Comparison of ENCODE assay signal across 22 mouse cellular contexts in the genomic region with DNA sequence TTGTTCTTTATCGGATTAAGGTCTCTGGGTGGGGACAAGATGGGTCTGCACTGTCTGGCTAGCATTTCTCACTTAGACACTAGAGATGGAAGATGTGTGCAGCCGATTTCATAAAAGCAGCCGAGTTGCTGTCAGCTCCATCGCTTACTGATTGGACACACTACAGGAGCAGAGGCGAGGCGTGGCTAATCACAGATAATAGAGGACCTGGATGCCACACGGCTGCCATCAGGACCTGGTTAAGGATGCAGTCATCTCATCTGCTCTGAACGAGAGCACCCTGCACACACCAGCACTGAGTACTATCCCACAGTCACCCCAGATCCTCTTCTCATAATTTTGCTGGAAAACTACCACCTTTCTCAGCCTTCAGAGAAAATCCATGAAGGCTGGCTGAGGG.
DNase-seq lines count a peak whose midpoint lies in the region; ATAC-seq and TF ChIP-seq lines count a peak whose summit lies in the region.
"Had no signal": no experiment of that assay in that cellular context is flagged by ENCODE, and none has a peak within 500 bp of the region (broad histone marks: within the 10 kb centered on the region; RNA-seq: fewer than 3 reads in every experiment).

No protein-coding gene starts in this region.

- TF ChIP-seq CTCF in intestine, postnatal 0 days (IDR thresholded peaks at IDR 0.05; ENCODE audit: low read depth), result no peak

- DNase-seq in neural tube, embryonic 11.5 days (ENCODE audit: low spot score), result peak; percentile 34
- DNase-seq in neural tube, embryonic 10.5 days (ENCODE audit: extremely low spot score, low spot score), result no peak
- no peak for DNase-seq in gastrocnemius, postnatal 14 days
- DNase-seq in heart, embryonic 10.5 days (ENCODE audit: low spot score), result no peak
- DNase-seq: B cell, adult 2 months; heart, adult 11 months; heart, postnatal 36 days; kidney, postnatal 4 days; layer of hippocampus, adult 9-11 months; lung, adult 18-20 months; lung, postnatal 14 days; right cerebral cortex, adult 18-20 months; spleen, adult 18-20 months; thymus, postnatal 25 days had no signal

- no peaks in the 10 kb centered on the region for H3K36me3 ChIP-seq in neural tube, embryonic 11.5 days (ENCODE audit: control insufficient read depth, insufficient read depth, low read length)
- peaks cover 19% of the 10 kb centered on the region for H3K36me3 ChIP-seq in hindbrain, embryonic 13.5 days
- no peaks in the 10 kb centered on the region for H3K36me3 ChIP-seq in midbrain, embryonic 15.5 days (replicated peaks)
- no peaks in the 10 kb centered on the region for H3K36me3 ChIP-seq in intestine, postnatal 0 days (ENCODE audit: control insufficient read depth, insufficient read depth)
- no peaks in the 10 kb centered on the region for H3K36me3 ChIP-seq in heart, embryonic 10.5 days
- H3K36me3 ChIP-seq: embryonic facial prominence, embryonic 10.5 days; heart, embryonic 13.5 days; kidney, embryonic 15.5 days had no signal

- H3K9ac ChIP-seq in neural tube, embryonic 11.5 days (ENCODE audit: low read length), result no peak overlapping the region
- peak overlapping the region; percentile 49; the same call in 1 of the 2 replicates for H3K9ac ChIP-seq in hindbrain, embryonic 13.5 days
- no peak overlapping the region for H3K9ac ChIP-seq in midbrain, embryonic 15.5 days
- H3K9ac ChIP-seq in intestine, postnatal 0 days (ENCODE audit: low read depth, low read length), result no peak overlapping the region
- H3K9ac ChIP-seq: heart, embryonic 13.5 days; kidney, embryonic 15.5 days had no signal

- no peaks in the 10 kb centered on the region for H3K9me3 ChIP-seq in neural tube, embryonic 11.5 days (ENCODE audit: control insufficient read depth, low read length)
- H3K9me3 ChIP-seq in hindbrain, embryonic 13.5 days, result no peaks in the 10 kb centered on the region
- no peaks in the 10 kb centered on the region for H3K9me3 ChIP-seq in midbrain, embryonic 15.5 days
- no peaks in the 10 kb centered on the region for H3K9me3 ChIP-seq in intestine, postnatal 0 days (ENCODE audit: control insufficient read depth)
- H3K9me3 ChIP-seq in heart, embryonic 10.5 days, result no peaks in the 10 kb centered on the region
- H3K9me3 ChIP-seq: embryonic facial prominence, embryonic 10.5 days; heart, embryonic 13.5 days; kidney, embryonic 15.5 days had no signal

- H3K4me1 ChIP-seq in neural tube, embryonic 11.5 days (ENCODE audit: control insufficient read depth, insufficient read depth, low read length), result no peaks in the 10 kb centered on the region
- H3K4me1 ChIP-seq in hindbrain, embryonic 13.5 days (replicated peaks), result peaks cover 36% of the 10 kb centered on the region
- H3K4me1 ChIP-seq in midbrain, embryonic 15.5 days, result peaks cover 23% of the 10 kb centered on the region; the same call in 1 of the 2 replicates
- no peaks in the 10 kb centered on the region for H3K4me1 ChIP-seq in intestine, postnatal 0 days (replicated peaks; ENCODE audit: control insufficient read depth, insufficient read depth, low read length)
- 0 out of 2 replicates have a peak, but pooled peaks cover 6% of the 10 kb centered on the region for H3K4me1 ChIP-seq in heart, embryonic 10.5 days
- H3K4me1 ChIP-seq: heart, embryonic 13.5 days; kidney, embryonic 15.5 days had no signal

- H3K27ac ChIP-seq in neural tube, embryonic 11.5 days (ENCODE audit: low read depth, low read length), result no peak overlapping the region
- H3K27ac ChIP-seq in hindbrain, embryonic 13.5 days, result peak overlapping the region; percentile 52; the same call in 1 of the 2 replicates
- peak overlapping the region; percentile 57 for H3K27ac ChIP-seq in midbrain, embryonic 15.5 days
- no peak overlapping the region for H3K27ac ChIP-seq in intestine, postnatal 0 days (ENCODE audit: low read depth, low read length)
- H3K27ac ChIP-seq in heart, embryonic 10.5 days, result no peak overlapping the region
- H3K27ac ChIP-seq: embryonic facial prominence, embryonic 10.5 days; heart, embryonic 13.5 days; kidney, embryonic 15.5 days had no signal

- no peaks in the 10 kb centered on the region for H3K27me3 ChIP-seq in neural tube, embryonic 11.5 days (ENCODE audit: control insufficient read depth, insufficient read depth, low read length)
- no peaks in the 10 kb centered on the region for H3K27me3 ChIP-seq in hindbrain, embryonic 13.5 days
- H3K27me3 ChIP-seq in midbrain, embryonic 15.5 days (replicated peaks), result no peaks in the 10 kb centered on the region
- no peaks in the 10 kb centered on the region for H3K27me3 ChIP-seq in intestine, postnatal 0 days (replicated peaks; ENCODE audit: control insufficient read depth, insufficient read depth, low read length)
- no peaks in the 10 kb centered on the region for H3K27me3 ChIP-seq in heart, embryonic 10.5 days (ENCODE audit: insufficient read depth, poor library complexity, severe bottlenecking)
- H3K27me3 ChIP-seq: kidney, embryonic 15.5 days had no signal

- H3K4me2 ChIP-seq in neural tube, embryonic 11.5 days (ENCODE audit: low read depth), result no peak overlapping the region
- no peak overlapping the region for H3K4me2 ChIP-seq in hindbrain, embryonic 13.5 days
- no peak overlapping the region for H3K4me2 ChIP-seq in midbrain, embryonic 15.5 days
- no peak overlapping the region for H3K4me2 ChIP-seq in intestine, postnatal 0 days (replicated peaks; ENCODE audit: low read depth)
- H3K4me2 ChIP-seq: heart, embryonic 13.5 days; kidney, embryonic 15.5 days; liver, embryonic 11.5 days had no signal

- 59% methylated on average over 8 of the region's 8 CpGs for WGBS in neural tube, embryonic 11.5 days
- 28% methylated on average over 8 of the region's 8 CpGs for WGBS in hindbrain, embryonic 13.5 days
- whole genome bisulfite sequencing in midbrain, embryonic 15.5 days, result 33% methylated on average over 8 of the region's 8 CpGs
- whole genome bisulfite sequencing in intestine, postnatal 0 days, result 83% methylated on average over 8 of the region's 8 CpGs
- WGBS in heart, embryonic 10.5 days, result 63% methylated on average over 8 of the region's 8 CpGs

- no peak overlapping the region for H3K4me3 ChIP-seq in neural tube, embryonic 11.5 days (ENCODE audit: low read depth, low read length)
- H3K4me3 ChIP-seq in hindbrain, embryonic 13.5 days, result no peak overlapping the region
- H3K4me3 ChIP-seq in midbrain, embryonic 15.5 days, result no peak overlapping the region
- H3K4me3 ChIP-seq in intestine, postnatal 0 days (ENCODE audit: low read depth, low read length), result no peak overlapping the region
- no peak overlapping the region for H3K4me3 ChIP-seq in heart, embryonic 10.5 days
- H3K4me3 ChIP-seq: embryonic facial prominence, embryonic 10.5 days; heart, embryonic 13.5 days; kidney, embryonic 15.5 days had no signal

- intact Hi-C loops in gastrocnemius, postnatal 14 days (cut with DNase I; ENCODE audit: low total_unique reads), result no loop called here

- no peak for ATAC-seq in neural tube, embryonic 11.5 days (ENCODE audit: insufficient read depth, low FRiP score, low TSS enrichment)
- ATAC-seq in hindbrain, embryonic 13.5 days (ENCODE audit: low FRiP score), result no peak
- peak; percentile 59 for ATAC-seq in midbrain, embryonic 15.5 days (replicated peaks)
- ATAC-seq in intestine, postnatal 0 days, result no peak
- ATAC-seq: intestine, embryonic 16.5 days had no signal

Comparison
In these comparisons a context has a peak if more than half of its experiments do, and no peak if none do; other contexts are left out.
1. H3K27ac ChIP-seq: peak in hindbrain, embryonic 13.5 days (single experiment) and midbrain, embryonic 15.5 days (single experiment); none in neural tube, embryonic 11.5 days (single experiment), intestine, postnatal 0 days (single experiment) and heart, embryonic 10.5 days (single experiment).